Mouse (Mus musculus) ES-E14 (cell line): ENCODE measurements around the gene Fnbp1. TPM values are rescaled to one million over a fixed set of nuclear protein-coding genes. Genes with fewer than 3 reads are reported as not detected.

Experiments used
- DNase-seq: peaks from one replicate; pipeline ENCODE4 v3.0.0-alpha.2; 2013; ENCODE audit warnings: low read depth, low spot score
- H3K27ac ChIP-seq: 2 replicates; pipeline ENCODE4 v1.5.1; 2012; ENCODE audit warnings: low read depth, mild to moderate bottlenecking, low read length, moderate library complexity, mixed read lengths; ENCODE audit not compliant: poor library complexity, insufficient read depth, severe bottlenecking
- H3K36me3 ChIP-seq: 2 replicates; pipeline ENCODE4 v1.6.1; 2012; ENCODE audit warnings: mild to moderate bottlenecking, low read length, moderate library complexity, mixed read lengths; ENCODE audit not compliant: control insufficient read depth, poor library complexity, insufficient read depth, severe bottlenecking
- H3K4me1 ChIP-seq, 2 experiments: fragments of 150-350 bp in 1 of 2; sonication (generic) in 1 of 2; 2 replicates each; pipeline ENCODE4 v1.6.1; 2012; ENCODE audit warnings: low read length in 2 of 2, mild to moderate bottlenecking in 1 of 2, mixed read lengths in 1 of 2; ENCODE audit not compliant: control insufficient read depth in 2 of 2, insufficient read depth in 2 of 2, poor library complexity in 1 of 2
- H3K4me3 ChIP-seq, 2 experiments: fragments of 150-350 bp in 1 of 2; sonication (generic) in 1 of 2; 2 replicates each; pipeline ENCODE4 v1.5.1; 2012; ENCODE audit warnings: low read length in 2 of 2, low read depth in 1 of 2, mild to moderate bottlenecking in 1 of 2, mixed read lengths in 1 of 2; ENCODE audit not compliant: insufficient read depth in 1 of 2, poor library complexity in 1 of 2, severe bottlenecking in 1 of 2
- H3K9ac ChIP-seq: 2 replicates; pipeline ENCODE4 v1.6.1; 2012; ENCODE audit warnings: low read depth, mild to moderate bottlenecking, low read length, mixed read lengths; ENCODE audit not compliant: poor library complexity, insufficient read depth, severe bottlenecking
- H3K9me3 ChIP-seq: fragments of 150-350 bp; sonication (generic); 2 replicates; pipeline ENCODE4 v1.6.1; 2012; ENCODE audit warnings: low read depth, mild to moderate bottlenecking, low read length; ENCODE audit not compliant: control insufficient read depth, insufficient read depth
- CHD2 ChIP-seq: IDR thresholded peaks from 2 replicates; pipeline ENCODE4 v1.6.1; 2014; ENCODE audit warnings: mild to moderate bottlenecking, low read depth, low read length, inconsistent platforms
- HCFC1 ChIP-seq: IDR thresholded peaks from 2 replicates; pipeline ENCODE4 v1.6.1; 2012; ENCODE audit warnings: low read length, inconsistent platforms, borderline replicate concordance; ENCODE audit not compliant: insufficient read depth
- MAFK ChIP-seq: IDR thresholded peaks from 2 replicates; pipeline ENCODE4 v1.6.1; 2014; ENCODE audit warnings: mild to moderate bottlenecking, low read depth, low read length, inconsistent platforms; ENCODE audit not compliant: insufficient read depth
- ZC3H11A ChIP-seq: IDR thresholded peaks from 2 replicates; pipeline ENCODE4 v1.6.1; 2012; ENCODE audit warnings: low read depth, mild to moderate bottlenecking, inconsistent platforms, low read length, borderline replicate concordance
- ZNF384 ChIP-seq: IDR thresholded peaks from 2 replicates; pipeline ENCODE4 v1.6.1; 2012; ENCODE audit warnings: low read depth, low read length, inconsistent platforms
- in situ Hi-C, 2 experiments: fragments of 600-800 bp; cut with MboI; formaldehyde crosslinking; loops; one replicate each; pipeline ENCODE4 v1.15.1; 2025; ENCODE audit warnings: low sequenced_read_pairs in 2 of 2, inconsistent platforms in 1 of 2; ENCODE audit not compliant: unreplicated experiment in 2 of 2
- total RNA-seq: library from RNA; depleted of rRNA; stranded (reverse); fragments of 300-350 nt; gene quantifications from 2 replicates; pipeline ENCODE4 v1.2.3, GENCODE M21; 2012

The Fnbp1 gene
- total RNA-seq, 1 experiment, result 16.5 TPM

DNA sequence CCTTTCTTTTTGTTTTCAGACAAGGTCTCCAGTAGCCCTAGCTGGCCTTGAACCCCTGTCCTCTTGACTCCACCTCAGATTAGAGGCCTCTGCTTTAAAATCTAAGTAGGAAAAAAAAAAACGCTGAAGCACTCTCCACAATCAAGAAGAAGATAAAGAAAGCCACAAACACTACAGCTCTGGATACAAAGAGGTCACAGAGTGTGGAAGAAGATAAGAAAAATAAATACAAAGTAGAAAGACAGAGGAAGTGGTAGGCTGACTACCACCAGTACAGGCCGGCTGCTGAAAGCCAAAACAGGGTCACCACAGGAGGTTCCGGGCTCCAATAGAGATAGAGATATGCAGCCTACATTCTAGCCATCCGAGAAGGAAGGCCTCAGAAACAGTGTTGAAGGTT, 60.5 kb downstream of the Fnbp1 start:
- peak overlapping the region; percentile 15; the same call in 1 of the 2 replicates for H3K9ac ChIP-seq
- TF ChIP-seq MAFK (no peak), CHD2 (no peak), ZC3H11A (no peak), ZNF384 (no peak), HCFC1 (no peak)
- H3K27ac ChIP-seq, result peak overlapping the region; percentile 76
- H3K36me3 ChIP-seq, result peaks cover 25% of the 10 kb centered on the region; the same call in 1 of the 2 replicates
- in situ Hi-C loops, result no loop called here
- H3K4me3 ChIP-seq, result no peak overlapping the region
- peaks cover 9 to 29% of the 10 kb centered on the region in 2 experiments for H3K4me1 ChIP-seq
- H3K9me3 ChIP-seq, result no peaks in the 10 kb centered on the region
- no peak for DNase-seq

DNA sequence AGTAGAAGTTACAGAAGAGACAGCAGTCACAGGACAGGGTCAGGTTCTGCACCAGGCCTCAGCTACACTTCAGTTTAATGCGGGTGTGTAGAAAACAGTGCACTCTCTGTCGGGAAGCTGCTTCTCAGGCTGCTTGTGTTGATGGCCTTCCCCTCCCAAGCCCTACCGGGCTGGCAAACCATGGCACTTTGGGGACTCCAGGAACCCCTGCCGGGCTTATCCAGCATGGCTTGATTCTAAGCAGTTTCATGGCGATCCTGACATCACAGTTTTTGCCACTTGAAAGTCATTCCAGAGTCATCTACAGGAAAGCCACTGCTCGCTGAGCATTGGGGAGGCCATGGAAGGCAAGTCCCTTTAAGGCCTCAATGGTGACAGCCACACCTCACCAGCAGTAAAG, 62.7 kb downstream of the Fnbp1 start:
- Histone ChIP-seq H3K9me3 (no peaks in the 10 kb centered on the region), H3K4me1 (peaks cover 9 to 29% of the 10 kb centered on the region in 2 experiments), H3K36me3 (peaks cover 22% of the 10 kb centered on the region; the same call in 1 of the 2 replicates), H3K4me3 (no peak overlapping the region), H3K9ac (no peak overlapping the region), H3K27ac (no peak overlapping the region)
- TF ChIP-seq ZC3H11A, result no peak
- TF ChIP-seq CHD2, result no peak
- no peak for TF ChIP-seq MAFK
- TF ChIP-seq ZNF384, result no peak
- TF ChIP-seq HCFC1, result no peak
- DNase-seq, result no peak
- in situ Hi-C loops, result no loop called here

GRCm38 (mm10) chr2:31077574-31077973, 64.2 kb downstream of the Fnbp1 start:
- Histone ChIP-seq H3K36me3 (peaks cover 21% of the 10 kb centered on the region; the same call in 1 of the 2 replicates), H3K4me1 (peaks cover 9 to 19% of the 10 kb centered on the region in 2 experiments), H3K9ac (no peak overlapping the region), H3K27ac (no peak overlapping the region), H3K4me3 (no peak overlapping the region), H3K9me3 (no peaks in the 10 kb centered on the region)
- no peak for DNase-seq
- in situ Hi-C loops, result no loop called here
- TF ChIP-seq ZC3H11A (no peak), ZNF384 (no peak), CHD2 (no peak), MAFK (no peak)

GRCm38 (mm10) chr2:31076351-31077140, 65.3 kb downstream of the Fnbp1 start:
- Histone ChIP-seq H3K9me3 (no peaks in the 10 kb centered on the region), H3K4me1 (peaks cover 7 to 11% of the 10 kb centered on the region in 2 experiments), H3K4me3 (no peak overlapping the region), H3K27ac (no peak overlapping the region), H3K36me3 (peaks cover 20% of the 10 kb centered on the region; the same call in 1 of the 2 replicates), H3K9ac (no peak overlapping the region)
- no peak for DNase-seq
- in situ Hi-C loops, result no loop called here
- TF ChIP-seq HCFC1 (no peak), ZC3H11A (no peak), CHD2 (no peak), MAFK (no peak), ZNF384 (no peak)
